Comparison of ENCODE assay signal across 16 mouse cellular contexts in genomic region chr11:36041411-36041810, GRCm38 (mm10).
"Had no signal": no experiment of that assay in that cellular context is flagged by ENCODE, and none has a peak within 500 bp of the region (broad histone marks: within the 10 kb centered on the region; RNA-seq: fewer than 3 reads in every experiment).

No protein-coding gene starts in this region.

- DNase-seq: lung, postnatal 10 days; lung, postnatal 4 days; retina, postnatal 1 day; right cerebral cortex, adult 18-20 months; right cerebral cortex, postnatal 25 days; right cerebral cortex, postnatal 4 days; spleen, adult 18-20 months; thymus, adult 18-20 months; thymus, postnatal 14 days; thymus, postnatal 36 days had no signal

- ATAC-seq: midbrain, embryonic 16.5 days had no signal

- H3K27ac ChIP-seq: midbrain, embryonic 12.5 days; neural tube, embryonic 13.5 days; neural tube, embryonic 15.5 days had no signal

- H3K27me3 ChIP-seq: neural tube, embryonic 13.5 days; neural tube, embryonic 15.5 days had no signal

- H3K9me3 ChIP-seq: midbrain, embryonic 12.5 days; neural tube, embryonic 13.5 days; neural tube, embryonic 15.5 days had no signal

- H3K4me3 ChIP-seq: midbrain, embryonic 12.5 days; myocyte; neural tube, embryonic 13.5 days; neural tube, embryonic 15.5 days had no signal

- H3K9ac ChIP-seq: lung, embryonic 14.5 days; midbrain, embryonic 12.5 days; neural tube, embryonic 13.5 days; neural tube, embryonic 15.5 days had no signal

- H3K4me2 ChIP-seq: lung, embryonic 14.5 days; midbrain, embryonic 12.5 days; neural tube, embryonic 13.5 days; neural tube, embryonic 15.5 days had no signal
